Mouse (Mus musculus) layer of hippocampus, adult 11-12 months (tissue): Measurements from ENCODE around the gene Ccnd2.

ENCODE experiments used
- DNase-seq: peaks from one replicate; pipeline ENCODE4 v3.0.0; 2022; ENCODE audit warnings: low spot score

Gene Ccnd2

DNA sequence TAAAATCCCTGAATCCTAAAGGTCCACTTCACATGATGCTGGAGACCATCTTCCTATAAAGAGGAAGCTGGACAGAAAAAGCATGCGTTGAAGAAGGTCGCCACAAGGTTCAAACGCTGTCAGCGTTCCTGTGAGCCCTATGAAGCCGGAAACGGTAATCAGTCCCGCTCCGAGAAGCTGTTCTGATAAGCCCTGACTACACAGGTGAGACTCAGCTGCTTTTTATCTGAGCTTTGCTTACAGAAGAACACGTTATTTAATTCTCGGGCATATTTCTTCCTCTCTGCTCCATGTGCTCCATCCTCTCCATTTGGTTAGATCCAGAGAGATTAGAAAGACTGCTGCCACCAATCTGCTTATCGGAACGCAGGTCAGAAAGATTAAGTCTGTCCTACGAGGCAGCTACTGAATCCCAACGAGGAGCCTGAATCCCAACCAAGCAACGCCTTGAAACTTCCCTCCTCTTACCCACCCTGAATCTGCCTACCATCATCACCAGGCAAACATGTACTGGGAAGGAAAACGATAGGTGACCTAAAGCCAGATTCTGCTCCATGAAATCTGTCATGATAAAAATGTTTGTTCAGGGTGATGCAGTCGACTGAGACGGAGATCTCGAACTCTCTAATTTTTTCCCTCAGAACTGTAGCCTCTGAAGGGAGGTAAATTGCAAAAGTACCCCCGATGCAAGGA is 43.5 kb downstream of the Ccnd2 start:
- no peak for DNase-seq

DNA sequence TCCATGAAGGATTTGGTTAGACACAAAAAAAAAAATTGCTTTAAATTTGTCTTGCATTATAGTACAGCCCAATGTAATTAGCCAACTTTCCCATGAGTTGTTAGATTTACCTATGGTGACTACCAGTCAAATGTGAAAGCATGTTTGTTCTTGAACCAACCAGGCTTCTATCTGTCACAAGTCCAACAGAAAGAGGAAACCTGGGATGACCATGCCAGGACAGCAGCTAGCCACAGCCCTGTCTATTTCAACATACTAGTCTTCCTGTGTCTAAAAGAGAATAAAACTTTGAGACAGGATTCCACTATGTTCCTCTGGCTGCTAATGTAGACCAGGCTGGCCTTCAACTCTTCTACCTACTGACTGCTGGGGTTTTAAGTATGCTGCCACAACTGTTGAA is 44.6 kb downstream of the Ccnd2 start:
- DNase-seq = no peak

DNA sequence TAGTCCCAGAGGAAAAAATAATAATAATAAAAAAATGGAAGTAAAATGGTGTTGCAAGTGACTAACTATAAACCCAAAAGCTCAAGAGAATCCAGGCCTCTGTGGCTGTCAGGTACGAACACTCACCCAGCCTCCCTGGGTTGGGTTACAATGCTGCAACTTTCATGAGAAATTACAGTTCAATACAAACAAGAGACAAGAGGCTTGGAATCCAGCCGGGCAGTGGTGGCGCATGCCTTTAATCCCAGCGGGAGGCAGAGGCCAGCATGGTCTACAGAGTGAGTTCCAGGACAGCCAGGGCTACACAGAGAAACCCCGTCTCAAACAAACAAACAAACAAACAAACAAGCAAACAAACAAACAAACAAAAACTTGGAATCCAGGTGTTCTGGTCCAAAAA is 45.3 kb downstream of the Ccnd2 start:
- no peak for DNase-seq

DNA sequence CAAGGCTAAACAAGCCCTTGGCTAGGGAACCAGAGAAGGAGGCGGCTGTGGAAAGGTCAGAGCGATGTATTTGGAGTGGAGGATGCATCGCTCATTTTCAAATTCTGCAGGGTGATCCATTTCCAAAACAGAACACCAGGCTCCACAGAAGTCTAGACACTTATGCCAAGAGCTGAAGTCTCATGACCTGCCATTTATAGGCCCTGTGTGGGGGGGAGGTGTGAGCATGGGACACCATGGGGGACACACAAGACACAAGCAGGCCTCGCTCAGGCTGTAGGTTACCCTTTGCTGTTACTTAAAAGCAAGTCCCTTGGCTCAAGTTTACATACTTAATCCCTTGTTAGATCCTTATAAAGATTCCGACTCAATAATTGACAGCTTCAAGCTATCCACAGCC is 45.8 kb downstream of the Ccnd2 start:
- DNase-seq = peak; percentile 21

DNA sequence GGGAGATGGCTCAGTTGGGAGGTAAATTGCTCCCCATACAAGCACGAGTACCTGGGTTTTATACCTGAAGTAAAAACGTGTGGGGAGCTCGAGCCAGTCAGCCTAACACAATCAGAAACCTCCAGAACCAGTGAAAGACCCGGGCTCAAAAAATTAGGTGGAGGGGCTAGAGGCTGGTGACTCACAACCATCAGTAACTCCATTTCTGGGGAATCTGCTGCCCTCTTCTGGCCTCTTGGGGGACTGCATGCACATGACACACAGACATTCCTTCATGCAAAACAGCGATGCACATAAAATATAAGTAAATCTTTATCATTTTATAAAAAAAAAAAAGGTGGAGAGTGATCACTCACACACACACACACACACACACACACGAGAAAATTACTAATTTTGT is 46.9 kb downstream of the Ccnd2 start:
- peak; percentile 44 for DNase-seq

DNA sequence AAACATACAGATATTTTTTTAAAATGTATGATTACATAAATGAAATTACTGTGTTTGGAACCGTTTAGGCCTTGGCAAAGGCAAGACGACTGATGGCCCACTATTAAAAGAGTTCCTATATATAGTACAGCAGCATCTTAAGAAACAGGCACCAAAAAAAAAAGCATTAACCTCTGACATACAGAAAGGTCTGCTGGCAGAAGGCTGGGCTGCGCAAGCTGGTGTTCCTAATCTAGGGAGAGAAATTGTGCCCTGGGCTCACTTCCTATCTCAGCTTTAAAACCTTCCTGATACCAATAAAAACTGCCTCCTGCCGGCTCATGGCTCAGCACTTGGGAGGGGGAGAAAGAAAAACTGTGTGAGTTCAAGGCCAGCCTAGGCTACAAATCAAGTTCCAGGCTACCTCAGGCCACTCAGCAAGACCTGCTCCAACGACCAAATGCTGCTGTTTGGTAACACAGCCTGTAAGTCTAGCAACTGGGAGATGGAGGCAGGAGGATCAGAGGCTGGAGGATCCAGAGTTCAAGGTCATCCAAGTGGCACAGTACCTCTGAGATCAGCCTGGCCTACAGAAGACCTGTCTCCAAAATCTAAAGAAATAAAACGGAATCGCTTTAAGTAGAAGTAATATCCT is 47.5 kb downstream of the Ccnd2 start:
- no peak for DNase-seq

DNA sequence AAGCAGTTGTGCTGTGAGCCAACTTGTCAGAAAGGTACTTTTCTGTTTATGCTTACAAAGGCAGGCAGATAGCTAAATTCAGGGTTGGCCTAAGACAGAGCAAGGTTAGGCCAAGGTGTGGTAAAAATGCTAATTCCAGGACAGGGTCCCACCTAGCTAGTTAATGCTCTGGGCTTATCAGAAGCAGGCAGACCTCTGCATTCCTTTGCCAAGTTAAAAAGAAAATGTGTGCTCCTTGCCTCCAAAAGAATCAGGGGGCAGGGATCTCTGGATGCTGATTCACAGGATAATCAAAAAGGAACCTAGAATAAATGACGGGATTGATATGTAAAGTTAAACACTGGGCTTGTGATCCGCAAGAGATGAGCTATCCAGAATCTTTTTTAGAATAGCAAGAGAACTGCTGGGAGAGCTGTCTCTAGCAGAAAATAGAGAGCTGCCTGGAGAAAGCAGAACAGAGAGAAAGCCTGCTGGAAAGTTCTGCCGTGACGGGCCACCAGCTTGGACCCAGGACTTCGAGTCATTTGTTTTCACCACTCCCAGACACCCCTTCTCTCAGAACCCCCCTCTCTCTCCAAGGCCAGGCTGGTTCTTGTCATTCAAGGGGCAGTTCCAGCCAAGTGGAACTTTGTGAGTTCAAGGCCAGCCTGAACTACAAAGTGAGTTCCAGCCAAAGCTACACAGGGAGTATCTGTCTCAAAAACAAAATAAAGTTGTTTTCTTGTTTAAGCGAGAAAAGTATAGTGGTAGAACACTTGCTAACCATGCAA is 48.3 kb downstream of the Ccnd2 start:
- DNase-seq = no peak

DNA sequence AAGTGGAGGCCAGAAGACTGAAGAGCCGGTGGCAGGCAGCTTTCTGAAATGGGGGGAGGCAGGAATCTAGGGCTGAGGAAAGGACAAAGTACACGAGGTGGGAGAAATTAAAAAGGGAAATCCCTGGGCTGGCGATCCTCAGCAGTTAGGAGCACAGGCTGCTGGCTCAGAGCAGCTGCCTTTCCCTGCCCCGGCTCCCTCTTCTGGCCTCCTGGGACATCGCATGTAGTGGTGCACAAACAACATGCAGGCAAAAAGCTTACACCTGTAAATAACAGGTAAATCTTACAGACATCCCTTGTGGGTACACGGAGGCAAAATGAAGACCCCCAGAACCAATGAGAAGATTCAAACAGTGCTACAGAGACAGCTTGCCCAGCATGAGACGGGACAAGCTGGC is 57.4 kb downstream of the Ccnd2 start:
- DNase-seq = no peak

DNA sequence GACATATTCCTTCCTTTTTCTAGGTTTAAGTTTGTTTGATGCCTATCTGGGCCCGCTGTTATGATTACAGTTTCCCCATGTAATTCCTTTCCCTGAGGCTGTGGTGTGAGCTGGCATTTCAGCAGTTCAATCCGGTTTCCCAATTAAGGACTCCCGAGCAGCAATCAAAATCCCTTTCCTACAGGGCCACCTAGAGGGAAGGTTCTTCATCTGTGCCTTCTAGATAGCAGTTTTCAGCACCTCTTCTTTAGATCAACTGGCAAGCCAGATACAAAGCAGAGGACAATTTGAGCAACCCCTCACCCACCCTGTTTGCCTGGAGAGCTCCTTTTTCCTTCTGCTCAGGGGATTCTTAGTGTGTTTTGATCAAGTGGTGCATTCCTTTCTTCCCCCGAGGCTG is 65.3 kb downstream of the Ccnd2 start:
- DNase-seq = peak; percentile 76

DNA sequence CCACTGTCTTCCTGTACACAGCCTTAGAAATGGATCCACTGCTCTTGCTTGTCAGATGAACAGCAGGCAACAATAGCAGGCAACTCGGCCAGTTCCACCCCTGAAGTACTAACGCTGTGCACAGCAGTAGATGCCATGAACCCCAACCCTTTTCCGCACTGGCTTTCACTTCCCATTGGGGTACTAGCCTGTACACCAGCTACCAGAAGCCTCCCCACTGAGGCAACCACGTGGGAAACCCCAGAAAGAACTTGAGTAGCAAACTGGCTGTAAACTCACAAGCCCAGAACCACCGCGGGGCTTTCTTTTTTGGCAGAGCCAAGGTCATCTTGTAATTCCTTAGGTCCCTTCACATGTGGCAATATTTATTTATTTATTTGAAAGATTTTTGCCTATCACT is 70.2 kb downstream of the Ccnd2 start:
- no peak for DNase-seq

DNA sequence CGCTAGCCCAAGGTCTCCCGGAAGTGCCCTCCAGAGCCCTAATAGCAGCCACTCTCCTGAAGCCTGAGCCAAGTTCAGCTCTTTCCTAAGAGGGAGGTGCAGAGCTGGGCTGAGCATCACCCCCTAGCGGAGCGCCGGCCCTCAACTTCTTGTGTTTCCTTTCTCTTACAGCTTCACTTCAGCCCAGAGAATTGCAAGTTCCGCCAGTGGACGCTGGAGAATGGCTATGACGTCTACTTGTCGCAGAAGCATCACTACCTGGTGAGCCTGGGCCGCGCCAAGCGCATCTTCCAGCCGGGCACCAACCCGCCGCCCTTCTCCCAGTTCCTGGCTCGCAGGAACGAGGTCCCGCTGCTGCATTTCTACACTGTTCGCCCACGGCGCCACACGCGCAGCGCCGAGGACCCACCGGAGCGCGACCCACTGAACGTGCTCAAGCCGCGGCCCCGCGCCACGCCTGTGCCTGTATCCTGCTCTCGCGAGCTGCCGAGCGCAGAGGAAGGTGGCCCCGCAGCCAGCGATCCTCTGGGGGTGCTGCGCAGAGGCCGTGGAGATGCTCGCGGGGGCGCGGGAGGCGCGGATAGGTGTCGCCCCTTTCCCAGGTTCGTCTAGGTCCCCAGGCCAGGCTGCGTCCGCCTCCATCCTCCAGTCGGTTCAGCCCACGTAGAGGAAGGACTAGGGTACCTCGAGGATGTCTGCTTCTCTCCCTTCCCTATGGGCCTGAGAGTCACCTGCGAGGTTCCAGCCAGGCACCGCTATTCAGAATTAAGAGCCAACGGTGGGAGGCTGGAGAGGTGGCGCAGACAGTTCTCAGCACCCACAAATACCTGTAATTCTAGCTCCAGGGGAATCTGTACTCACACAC is 71.9 kb downstream of the Ccnd2 start:
- peak; percentile 71 for DNase-seq
